Mouse (Mus musculus) lung, adult 2 months (tissue): Measurements from ENCODE around the gene Nxnl1.

Source experiments
- CTCF ChIP-seq: fragments of 200-500 bp; IDR thresholded peaks from 2 replicates; pipeline ENCODE4 v1.5.1; 2011; ENCODE audit warnings: mild to moderate bottlenecking, low read length, control low read depth; ENCODE audit not compliant: insufficient read depth
- POLR2A ChIP-seq: fragments of 200-500 bp; IDR thresholded peaks from 2 replicates; pipeline ENCODE4 v1.6.1; 2011; ENCODE audit warnings: low read depth, mild to moderate bottlenecking, control low read depth, low read length, borderline replicate concordance; ENCODE audit errors: extremely low read depth

- TF ChIP-seq CTCF, result no peak
- no peak for TF ChIP-seq POLR2A
These were observed 40.1 kb downstream of the Nxnl1 start for GRCm38 (mm10) chr8:71526272-71526671.
